Mouse (Mus musculus): Measurements from ENCODE around the gene Gm10188. TPM values are rescaled to one million over a fixed set of nuclear protein-coding genes. Genes with fewer than 3 reads are reported as not detected.

The Gm10188 gene
- not detected in 2 replicates for polyA plus RNA-seq (2015; fragmentation: Nextera tagmentation; extraction: Ambion mirVana)

- Histone ChIP-seq H3K9ac (no peak within 1 kb of the TSS), H3K27me3 (no peaks in the 10 kb centered on the region), H3K4me1 (no peaks in the 10 kb centered on the region), H3K9me3 (no peaks in the 10 kb centered on the region), H3K27ac (no peak within 1 kb of the TSS), H3K36me3 (no peaks in the 10 kb centered on the region), H3K4me2 (no peak within 1 kb of the TSS), H3K4me3 (no peak within 1 kb of the TSS)
- 85% methylated on average over 3 of the region's 3 CpGs for WGBS
- no peak for ATAC-seq (ENCODE audit: insufficient number of reproducible peaks, low FRiP score, low TSS enrichment, low read depth)
Measured at GRCm38 (mm10) chr1:132229667-132230066, at the start of gene Gm10188. Gene Gm10188, minus strand, starts transcription at chr1:132229767.

GRCm38 (mm10) chr1:132277124-132277523 is 47.6 kb upstream of the Gm10188 start:
- no peak overlapping the region for H3K4me3 ChIP-seq
- no peaks in the 10 kb centered on the region for H3K36me3 ChIP-seq
- H3K27ac ChIP-seq, result no peak overlapping the region
- ATAC-seq (ENCODE audit: insufficient number of reproducible peaks, low FRiP score, low TSS enrichment, low read depth), result no peak
- no peaks in the 10 kb centered on the region for H3K9me3 ChIP-seq
- H3K4me2 ChIP-seq, result no peak overlapping the region
- 0 out of 2 replicates have a peak, but pooled peaks cover 2% of the 10 kb centered on the region for H3K4me1 ChIP-seq
- H3K27me3 ChIP-seq, result no peaks in the 10 kb centered on the region
- WGBS, result 57% methylated on average over 6 of the region's 6 CpGs
- no peak overlapping the region for H3K9ac ChIP-seq

GRCm38 (mm10) chr1:132276694-132277093 is 47.1 kb upstream of the Gm10188 start:
- no peaks in the 10 kb centered on the region for H3K4me1 ChIP-seq
- H3K27ac ChIP-seq, result no peak overlapping the region
- no peaks in the 10 kb centered on the region for H3K27me3 ChIP-seq
- ATAC-seq (ENCODE audit: insufficient number of reproducible peaks, low FRiP score, low TSS enrichment, low read depth), result no peak
- H3K9me3 ChIP-seq, result no peaks in the 10 kb centered on the region
- no peak overlapping the region for H3K4me2 ChIP-seq
- H3K36me3 ChIP-seq, result no peaks in the 10 kb centered on the region
- 62% methylated on average over 3 of the region's 3 CpGs for WGBS
- H3K9ac ChIP-seq, result no peak overlapping the region
- no peak overlapping the region for H3K4me3 ChIP-seq

- Histone ChIP-seq H3K36me3 (no peaks in the 10 kb centered on the region), H3K4me2 (no peak overlapping the region), H3K9me3 (no peaks in the 10 kb centered on the region), H3K9ac (no peak overlapping the region), H3K4me3 (no peak overlapping the region), H3K27ac (no peak overlapping the region), H3K4me1 (peaks cover 3% of the 10 kb centered on the region; the same call in 1 of the 2 replicates), H3K27me3 (no peaks in the 10 kb centered on the region)
- ATAC-seq (ENCODE audit: insufficient number of reproducible peaks, low FRiP score, low TSS enrichment, low read depth), result no peak
- WGBS, result 74% methylated on average over 3 of the region's 3 CpGs
Measured at GRCm38 (mm10) chr1:132271237-132271636, 41.7 kb upstream of the Gm10188 start.

GRCm38 (mm10) chr1:132268418-132269060 is 39.0 kb upstream of the Gm10188 start:
- no peak for ATAC-seq (ENCODE audit: insufficient number of reproducible peaks, low FRiP score, low TSS enrichment, low read depth)
- Histone ChIP-seq H3K4me1 (peaks cover 7% of the 10 kb centered on the region), H3K27ac (no peak overlapping the region), H3K27me3 (no peaks in the 10 kb centered on the region), H3K9ac (no peak overlapping the region), H3K9me3 (no peaks in the 10 kb centered on the region), H3K4me3 (no peak overlapping the region), H3K36me3 (no peaks in the 10 kb centered on the region), H3K4me2 (no peak overlapping the region)
- 37% methylated on average over 7 of the region's 7 CpGs for WGBS

GRCm38 (mm10) chr1:132267959-132268358 is 38.4 kb upstream of the Gm10188 start:
- H3K4me1 ChIP-seq, result peaks cover 7% of the 10 kb centered on the region
- no peak overlapping the region for H3K27ac ChIP-seq
- ATAC-seq (ENCODE audit: insufficient number of reproducible peaks, low FRiP score, low TSS enrichment, low read depth), result no peak
- H3K9ac ChIP-seq, result no peak overlapping the region
- no peaks in the 10 kb centered on the region for H3K36me3 ChIP-seq
- no peak overlapping the region for H3K4me3 ChIP-seq
- 41% methylated on average over 2 of the region's 2 CpGs for WGBS
- H3K9me3 ChIP-seq, result no peaks in the 10 kb centered on the region
- H3K4me2 ChIP-seq, result no peak overlapping the region
- no peaks in the 10 kb centered on the region for H3K27me3 ChIP-seq

- Histone ChIP-seq H3K4me2 (no peak overlapping the region), H3K4me3 (no peak overlapping the region), H3K27ac (no peak overlapping the region), H3K9ac (no peak overlapping the region), H3K4me1 (peaks cover 7% of the 10 kb centered on the region), H3K9me3 (no peaks in the 10 kb centered on the region), H3K36me3 (no peaks in the 10 kb centered on the region), H3K27me3 (no peaks in the 10 kb centered on the region)
- no peak for ATAC-seq (ENCODE audit: insufficient number of reproducible peaks, low FRiP score, low TSS enrichment, low read depth)
- WGBS, result 46% methylated on average over 8 of the region's 8 CpGs
Measured at GRCm38 (mm10) chr1:132266791-132267557, 37.4 kb upstream of the Gm10188 start.

GRCm38 (mm10) chr1:132265936-132266335 is 36.4 kb upstream of the Gm10188 start:
- H3K36me3 ChIP-seq, result no peaks in the 10 kb centered on the region
- H3K9ac ChIP-seq, result no peak overlapping the region
- no peak overlapping the region for H3K27ac ChIP-seq
- no peak for ATAC-seq (ENCODE audit: insufficient number of reproducible peaks, low FRiP score, low TSS enrichment, low read depth)
- H3K4me2 ChIP-seq, result no peak overlapping the region
- peaks cover 7% of the 10 kb centered on the region for H3K4me1 ChIP-seq
- H3K9me3 ChIP-seq, result no peaks in the 10 kb centered on the region
- 80% methylated on average over 10 of the region's 10 CpGs for WGBS
- H3K4me3 ChIP-seq, result no peak overlapping the region
- H3K27me3 ChIP-seq, result no peaks in the 10 kb centered on the region

- WGBS, result 44% methylated on average over 8 of the region's 8 CpGs
- Histone ChIP-seq H3K4me3 (no peak overlapping the region), H3K27me3 (no peaks in the 10 kb centered on the region), H3K36me3 (no peaks in the 10 kb centered on the region), H3K4me2 (no peak overlapping the region), H3K27ac (no peak overlapping the region), H3K4me1 (peaks cover 7% of the 10 kb centered on the region), H3K9me3 (no peaks in the 10 kb centered on the region), H3K9ac (no peak overlapping the region)
- ATAC-seq (ENCODE audit: insufficient number of reproducible peaks, low FRiP score, low TSS enrichment, low read depth), result no peak
Measured at GRCm38 (mm10) chr1:132265211-132265859, 35.8 kb upstream of the Gm10188 start.

- Histone ChIP-seq H3K9me3 (no peaks in the 10 kb centered on the region), H3K4me2 (no peak overlapping the region), H3K27me3 (no peaks in the 10 kb centered on the region), H3K27ac (no peak overlapping the region), H3K4me1 (peaks cover 7% of the 10 kb centered on the region), H3K4me3 (no peak overlapping the region), H3K36me3 (no peaks in the 10 kb centered on the region), H3K9ac (no peak overlapping the region)
- WGBS, result 57% methylated on average over 7 of the region's 7 CpGs
- ATAC-seq (ENCODE audit: insufficient number of reproducible peaks, low FRiP score, low TSS enrichment, low read depth), result no peak
Measured at GRCm38 (mm10) chr1:132264577-132264976, 35.0 kb upstream of the Gm10188 start.

- no peak overlapping the region for H3K27ac ChIP-seq
- no peaks in the 10 kb centered on the region for H3K27me3 ChIP-seq
- no peak for ATAC-seq (ENCODE audit: insufficient number of reproducible peaks, low FRiP score, low TSS enrichment, low read depth)
- no peaks in the 10 kb centered on the region for H3K36me3 ChIP-seq
- peaks cover 7% of the 10 kb centered on the region for H3K4me1 ChIP-seq
- WGBS, result 89% methylated on average over 4 of the region's 4 CpGs
- no peaks in the 10 kb centered on the region for H3K9me3 ChIP-seq
- no peak overlapping the region for H3K4me3 ChIP-seq
- H3K4me2 ChIP-seq, result no peak overlapping the region
- H3K9ac ChIP-seq, result no peak overlapping the region
Measured at GRCm38 (mm10) chr1:132263618-132264017, 34.1 kb upstream of the Gm10188 start.

- H3K27me3 ChIP-seq, result no peaks in the 10 kb centered on the region
- H3K4me1 ChIP-seq, result peaks cover 4% of the 10 kb centered on the region; the same call in 1 of the 2 replicates
- no peaks in the 10 kb centered on the region for H3K36me3 ChIP-seq
- no peak overlapping the region for H3K4me2 ChIP-seq
- ATAC-seq (ENCODE audit: insufficient number of reproducible peaks, low FRiP score, low TSS enrichment, low read depth), result no peak
- no peak overlapping the region for H3K4me3 ChIP-seq
- no peak overlapping the region for H3K9ac ChIP-seq
- no peak overlapping the region for H3K27ac ChIP-seq
- no peaks in the 10 kb centered on the region for H3K9me3 ChIP-seq
- WGBS, result 70% methylated on average over 5 of the region's 5 CpGs
Measured at GRCm38 (mm10) chr1:132261058-132261457, 31.5 kb upstream of the Gm10188 start.
